Mouse (Mus musculus): ENCODE measurements around the gene Suco. TPM values are rescaled to one million over a fixed set of nuclear protein-coding genes. Genes with fewer than 3 reads are reported as not detected.

The Suco gene
- polyA plus RNA-seq (2014; fragmentation: Nextera tagmentation; extraction: Ambion mirVana), result 22.6 and 27.5 TPM in 2 replicates

- under 1% methylated on average over 69 of the region's 74 CpGs for WGBS
- H3K4me1 ChIP-seq (ENCODE audit: control insufficient read depth, insufficient read depth, low read length), result peaks cover 26% of the 10 kb centered on the region
- H3K36me3 ChIP-seq (ENCODE audit: control insufficient read depth, insufficient read depth, low read length), result no peaks in the 10 kb centered on the region
- peak; percentile 98 for ATAC-seq
- peak within 1 kb of the TSS; percentile 65 for H3K4me3 ChIP-seq (ENCODE audit: low read depth, low read length)
- H3K27me3 ChIP-seq (replicated peaks; ENCODE audit: control insufficient read depth, insufficient read depth, low read length), result no peaks in the 10 kb centered on the region
- peak within 1 kb of the TSS; percentile 82 for H3K9ac ChIP-seq (ENCODE audit: low read length)
- H3K4me2 ChIP-seq (ENCODE audit: low read length), result peak within 1 kb of the TSS; percentile 78
- peak; percentile 100 for DNase-seq (ENCODE audit: low spot score)
- H3K27ac ChIP-seq (ENCODE audit: low read depth, low read length), result peak within 1 kb of the TSS; percentile 98
- H3K9me3 ChIP-seq (replicated peaks; ENCODE audit: control insufficient read depth, low read length), result no peaks in the 10 kb centered on the region
These were observed at the start of gene Suco for GRCm38 (mm10) chr1:161876553-161877447. Gene Suco, minus strand, starts transcription at chr1:161876682.

- DNase-seq (ENCODE audit: low spot score) (no peak), ATAC-seq (no peak)
- no peaks in the 10 kb centered on the region for H3K27me3 ChIP-seq (replicated peaks; ENCODE audit: control insufficient read depth, insufficient read depth, low read length)
- 89% methylated on average over 13 of the region's 13 CpGs for WGBS
- H3K4me1 ChIP-seq (ENCODE audit: control insufficient read depth, insufficient read depth, low read length), result no peaks in the 10 kb centered on the region
- H3K4me2 ChIP-seq (ENCODE audit: low read length), result no peak overlapping the region
- no peaks in the 10 kb centered on the region for H3K36me3 ChIP-seq (ENCODE audit: control insufficient read depth, insufficient read depth, low read length)
- no peak overlapping the region for H3K27ac ChIP-seq (ENCODE audit: low read depth, low read length)
- H3K4me3 ChIP-seq (ENCODE audit: low read depth, low read length), result no peak overlapping the region
- H3K9me3 ChIP-seq (replicated peaks; ENCODE audit: control insufficient read depth, low read length), result no peaks in the 10 kb centered on the region
- no peak overlapping the region for H3K9ac ChIP-seq (ENCODE audit: low read length)
These were observed 48.9 kb upstream of the Suco start for GRCm38 (mm10) chr1:161925281-161925805.

GRCm38 (mm10) chr1:161924321-161924720 lies 47.8 kb upstream of the Suco start:
- Histone ChIP-seq H3K4me2 (ENCODE audit: low read length) (no peak overlapping the region), H3K27ac (ENCODE audit: low read depth, low read length) (no peak overlapping the region), H3K4me3 (ENCODE audit: low read depth, low read length) (no peak overlapping the region), H3K9me3 (replicated peaks; ENCODE audit: control insufficient read depth, low read length) (no peaks in the 10 kb centered on the region), H3K9ac (ENCODE audit: low read length) (no peak overlapping the region), H3K36me3 (ENCODE audit: control insufficient read depth, insufficient read depth, low read length) (no peaks in the 10 kb centered on the region), H3K27me3 (replicated peaks; ENCODE audit: control insufficient read depth, insufficient read depth, low read length) (no peaks in the 10 kb centered on the region), H3K4me1 (ENCODE audit: control insufficient read depth, insufficient read depth, low read length) (no peaks in the 10 kb centered on the region)
- DNase-seq (ENCODE audit: low spot score) (no peak), ATAC-seq (no peak)
- 58% methylated on average over 3 of the region's 3 CpGs for WGBS

- DNase-seq (ENCODE audit: low spot score), result no peak
- Histone ChIP-seq H3K36me3 (ENCODE audit: control insufficient read depth, insufficient read depth, low read length) (no peaks in the 10 kb centered on the region), H3K27ac (ENCODE audit: low read depth, low read length) (no peak overlapping the region), H3K9me3 (replicated peaks; ENCODE audit: control insufficient read depth, low read length) (no peaks in the 10 kb centered on the region), H3K4me3 (ENCODE audit: low read depth, low read length) (no peak overlapping the region), H3K4me1 (ENCODE audit: control insufficient read depth, insufficient read depth, low read length) (no peaks in the 10 kb centered on the region), H3K4me2 (ENCODE audit: low read length) (no peak overlapping the region), H3K27me3 (replicated peaks; ENCODE audit: control insufficient read depth, insufficient read depth, low read length) (no peaks in the 10 kb centered on the region), H3K9ac (ENCODE audit: low read length) (no peak overlapping the region)
- WGBS, result 57% methylated on average over 6 of the region's 6 CpGs
- ATAC-seq, result no peak
These were observed 45.4 kb upstream of the Suco start for GRCm38 (mm10) chr1:161921928-161922327.

GRCm38 (mm10) chr1:161920475-161921454 lies 44.3 kb upstream of the Suco start:
- Histone ChIP-seq H3K27me3 (replicated peaks; ENCODE audit: control insufficient read depth, insufficient read depth, low read length) (no peaks in the 10 kb centered on the region), H3K9me3 (replicated peaks; ENCODE audit: control insufficient read depth, low read length) (no peaks in the 10 kb centered on the region), H3K4me2 (ENCODE audit: low read length) (no peak overlapping the region), H3K27ac (ENCODE audit: low read depth, low read length) (no peak overlapping the region), H3K36me3 (ENCODE audit: control insufficient read depth, insufficient read depth, low read length) (no peaks in the 10 kb centered on the region), H3K4me3 (ENCODE audit: low read depth, low read length) (no peak overlapping the region), H3K4me1 (ENCODE audit: control insufficient read depth, insufficient read depth, low read length) (no peaks in the 10 kb centered on the region), H3K9ac (ENCODE audit: low read length) (no peak overlapping the region)
- 89% methylated on average over 9 of the region's 9 CpGs for WGBS
- ATAC-seq, result no peak
- no peak for DNase-seq (ENCODE audit: low spot score)

GRCm38 (mm10) chr1:161919594-161919993 lies 43.1 kb upstream of the Suco start:
- Histone ChIP-seq H3K36me3 (ENCODE audit: control insufficient read depth, insufficient read depth, low read length) (no peaks in the 10 kb centered on the region), H3K4me2 (ENCODE audit: low read length) (no peak overlapping the region), H3K9me3 (replicated peaks; ENCODE audit: control insufficient read depth, low read length) (no peaks in the 10 kb centered on the region), H3K4me1 (ENCODE audit: control insufficient read depth, insufficient read depth, low read length) (no peaks in the 10 kb centered on the region), H3K27ac (ENCODE audit: low read depth, low read length) (no peak overlapping the region), H3K27me3 (replicated peaks; ENCODE audit: control insufficient read depth, insufficient read depth, low read length) (no peaks in the 10 kb centered on the region), H3K4me3 (ENCODE audit: low read depth, low read length) (no peak overlapping the region), H3K9ac (ENCODE audit: low read length) (no peak overlapping the region)
- 90% methylated on average over 2 of the region's 2 CpGs for WGBS
- ATAC-seq (no peak), DNase-seq (ENCODE audit: low spot score) (no peak)

GRCm38 (mm10) chr1:161918682-161919372 lies 42.3 kb upstream of the Suco start:
- Histone ChIP-seq H3K36me3 (ENCODE audit: control insufficient read depth, insufficient read depth, low read length) (no peaks in the 10 kb centered on the region), H3K9ac (ENCODE audit: low read length) (no peak overlapping the region), H3K27ac (ENCODE audit: low read depth, low read length) (no peak overlapping the region), H3K27me3 (replicated peaks; ENCODE audit: control insufficient read depth, insufficient read depth, low read length) (no peaks in the 10 kb centered on the region), H3K4me1 (ENCODE audit: control insufficient read depth, insufficient read depth, low read length) (no peaks in the 10 kb centered on the region), H3K9me3 (replicated peaks; ENCODE audit: control insufficient read depth, low read length) (no peaks in the 10 kb centered on the region), H3K4me2 (ENCODE audit: low read length) (no peak overlapping the region), H3K4me3 (ENCODE audit: low read depth, low read length) (no peak overlapping the region)
- ATAC-seq, result no peak
- WGBS, result 50% methylated on average over 7 of the region's 7 CpGs
- no peak for DNase-seq (ENCODE audit: low spot score)

- no peaks in the 10 kb centered on the region for H3K9me3 ChIP-seq (replicated peaks; ENCODE audit: control insufficient read depth, low read length)
- no peaks in the 10 kb centered on the region for H3K36me3 ChIP-seq (ENCODE audit: control insufficient read depth, insufficient read depth, low read length)
- H3K4me1 ChIP-seq (ENCODE audit: control insufficient read depth, insufficient read depth, low read length), result no peaks in the 10 kb centered on the region
- no peak overlapping the region for H3K4me2 ChIP-seq (ENCODE audit: low read length)
- 88% methylated on average over 3 of the region's 3 CpGs for WGBS
- H3K9ac ChIP-seq (ENCODE audit: low read length), result no peak overlapping the region
- ATAC-seq (no peak), DNase-seq (ENCODE audit: low spot score) (no peak)
- no peak overlapping the region for H3K4me3 ChIP-seq (ENCODE audit: low read depth, low read length)
- no peak overlapping the region for H3K27ac ChIP-seq (ENCODE audit: low read depth, low read length)
- H3K27me3 ChIP-seq (replicated peaks; ENCODE audit: control insufficient read depth, insufficient read depth, low read length), result no peaks in the 10 kb centered on the region
These were observed 41.5 kb upstream of the Suco start for GRCm38 (mm10) chr1:161917940-161918484.
